Mouse (Mus musculus) urinary bladder, postnatal 14 days (tissue): ENCODE data around the gene Olfr401.
"Not testable (repeated sequence)": the region's sequence is repeated elsewhere in the genome, so short reads cannot be mapped to it uniquely, and the experiment has no call there.

ENCODE experiments used
- DNase-seq: peaks from one replicate; pipeline ENCODE4 v3.0.0; 2021; ENCODE audit warnings: low spot score

Gene Olfr401

GRCm38 (mm10) chr11:74113412-74113811 is at the start of gene Olfr401:
Gene Olfr401 (plus strand): TSS chr11:74113712.
- no peak for DNase-seq

DNA sequence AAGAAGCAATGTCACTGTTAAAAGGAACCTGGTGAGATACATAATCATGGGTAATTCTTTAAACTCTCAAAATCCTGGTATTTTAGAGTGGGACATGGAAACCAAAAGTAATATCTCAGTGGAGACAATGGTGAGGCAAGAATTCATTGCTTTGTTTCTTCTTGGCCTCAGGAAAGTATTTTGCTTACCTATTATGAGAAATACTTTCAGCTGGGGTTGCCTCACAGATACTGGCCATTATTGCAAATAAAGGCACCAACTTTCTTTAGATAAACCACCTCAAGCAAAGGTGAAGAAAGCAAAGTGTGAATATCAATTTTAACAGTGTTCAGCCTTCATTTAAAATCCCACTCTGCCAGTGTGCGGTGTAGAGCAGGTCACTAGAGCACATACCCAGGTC is 43.9 kb upstream of the Olfr401 start, which contains the start of gene Zfp616:
Zfp616 (plus strand) TSS at position 301 of the 400 bp plus-strand sequence.
- DNase-seq = no peak

DNA sequence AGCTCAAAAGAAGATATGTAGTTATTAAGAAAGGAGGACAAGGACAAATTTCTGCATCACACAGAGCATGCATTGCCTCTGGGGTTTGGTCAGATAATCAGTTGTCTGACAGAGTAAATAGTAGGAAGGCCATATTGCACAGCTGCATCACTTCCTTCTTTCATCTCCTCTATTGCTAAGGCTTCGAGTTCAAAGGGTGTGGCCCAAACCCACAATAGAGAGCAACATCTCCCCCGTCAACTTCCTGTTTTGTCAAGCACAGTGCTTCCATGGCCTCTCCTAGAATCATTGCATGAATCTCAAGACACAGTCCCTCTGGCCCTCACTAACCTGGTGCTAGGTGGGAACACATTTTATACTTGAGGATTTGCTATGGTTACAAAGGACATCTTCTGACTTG is 12.8 kb upstream of the Olfr401 start:
- no peak for DNase-seq

DNA sequence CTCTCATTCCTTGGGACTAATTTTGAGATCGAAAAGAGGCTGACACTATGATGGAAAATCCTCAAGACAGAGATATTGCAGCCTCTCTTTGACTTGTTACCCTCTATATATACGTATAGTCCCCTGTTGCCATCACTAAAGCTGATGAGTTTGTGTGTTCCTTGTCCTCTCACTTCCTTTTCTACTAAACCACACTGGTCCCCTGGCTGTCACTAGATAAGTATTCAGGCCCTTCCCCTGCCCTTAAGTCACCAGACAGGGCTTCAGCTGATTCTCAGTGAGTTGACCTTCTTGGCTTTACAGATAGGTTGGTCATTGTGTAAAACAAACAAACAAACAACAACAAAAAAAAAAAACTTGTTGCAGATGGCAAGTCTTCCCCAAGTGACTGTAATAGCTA is 12.0 kb upstream of the Olfr401 start:
- no peak for DNase-seq

GRCm38 (mm10) chr11:74105066-74105465 is 8.4 kb upstream of the Olfr401 start:
- no peak for DNase-seq

DNA sequence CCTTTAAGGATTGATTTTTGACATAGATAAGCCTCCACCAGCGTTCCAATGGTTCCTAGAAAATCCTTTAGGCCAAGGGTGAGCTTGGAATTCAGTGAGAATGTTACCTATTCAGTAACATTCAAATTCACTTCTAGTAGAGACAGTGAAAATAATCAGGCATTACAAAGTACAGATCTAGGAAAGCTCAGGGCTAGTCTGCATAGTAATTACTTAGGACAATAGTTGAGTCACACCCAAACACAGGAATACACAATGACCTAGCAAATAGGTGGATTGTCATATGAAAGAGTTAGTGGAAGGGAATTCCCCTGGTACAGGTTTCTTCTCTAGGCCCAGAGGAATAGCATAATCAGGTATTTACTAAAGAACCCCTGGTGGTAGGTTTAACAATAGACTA is 26.5 kb downstream of the Olfr401 start:
- DNase-seq = not testable (repeated sequence)

- DNase-seq = no peak
Measured at GRCm38 (mm10) chr11:74145866-74146265, 32.4 kb downstream of the Olfr401 start.

- DNase-seq = no peak
Measured at GRCm38 (mm10) chr11:74153229-74153628, 39.7 kb downstream of the Olfr401 start, which contains the start of gene Olfr402. Gene Olfr402 (plus strand): TSS chr11:74153529.

GRCm38 (mm10) chr11:74168771-74169170 is 55.3 kb downstream of the Olfr401 start:
- no peak for DNase-seq
